Mouse (Mus musculus) embryonic facial prominence, embryonic 13.5 days (tissue): ENCODE measurements around the gene Emg1. TPM values are rescaled to one million over a fixed set of nuclear protein-coding genes. Genes with fewer than 3 reads are reported as not detected.

ENCODE experiments used
- ATAC-seq: fragments of 200-750 bp; cut with Nextera tagmentation; 2 replicates; pipeline ENCODE4 v1.8.0; 2017; ENCODE audit warnings: low read depth; ENCODE audit not compliant: insufficient number of reproducible peaks, insufficient read depth, low FRiP score, low TSS enrichment
- H3K27ac ChIP-seq: fragments of 300-500 bp; sonication (generic); 2 replicates; pipeline ENCODE4 v1.5.1; 2015; ENCODE audit warnings: moderate library complexity, mild to moderate bottlenecking, inconsistent platforms
- H3K27me3 ChIP-seq: fragments of 300-500 bp; sonication (generic); 2 replicates; pipeline ENCODE4 v1.6.1; 2015; ENCODE audit warnings: mild to moderate bottlenecking, inconsistent platforms
- H3K36me3 ChIP-seq: fragments of 300-500 bp; sonication (generic); 2 replicates; pipeline ENCODE4 v1.6.1; 2015; ENCODE audit warnings: mild to moderate bottlenecking, inconsistent platforms
- H3K4me1 ChIP-seq: fragments of 300-500 bp; sonication (generic); 2 replicates; pipeline ENCODE4 v1.6.1; 2015; ENCODE audit warnings: inconsistent platforms
- H3K4me2 ChIP-seq: fragments of 300-500 bp; sonication (generic); 2 replicates; pipeline ENCODE4 v1.6.1; 2015; ENCODE audit warnings: moderate library complexity, mild to moderate bottlenecking, inconsistent platforms
- H3K4me3 ChIP-seq: fragments of 300-500 bp; sonication (generic); 2 replicates; pipeline ENCODE4 v1.5.1; 2015; ENCODE audit warnings: mild to moderate bottlenecking, inconsistent platforms
- H3K9ac ChIP-seq: fragments of 300-500 bp; sonication (generic); 2 replicates; pipeline ENCODE4 v1.6.1; 2015; ENCODE audit warnings: mild to moderate bottlenecking, inconsistent platforms
- H3K9me3 ChIP-seq: fragments of 300-500 bp; sonication (generic); 2 replicates; pipeline ENCODE4 v1.6.1; 2016; ENCODE audit warnings: inconsistent platforms
- WGBS: fragments of 180-500 bp; shearing (Covaris S2); methylation state at CpG from one replicate; pipeline ENCODE4 v1.1.7; 2015; ENCODE audit warnings: mixed read lengths; 5-methylcytosine and 5-hydroxymethylcytosine counted together
- polyA plus RNA-seq: library from polyadenylated mRNA; unstranded; fragments of >200 nt; fragmentation: Nextera tagmentation; extraction: Ambion mirVana; gene quantifications from 2 replicates; pipeline ENCODE4 v1.2.1, GENCODE M21; 2015

The Emg1 gene
- polyA plus RNA-seq, 1 experiment from 2014 or later: 214 TPM

DNA sequence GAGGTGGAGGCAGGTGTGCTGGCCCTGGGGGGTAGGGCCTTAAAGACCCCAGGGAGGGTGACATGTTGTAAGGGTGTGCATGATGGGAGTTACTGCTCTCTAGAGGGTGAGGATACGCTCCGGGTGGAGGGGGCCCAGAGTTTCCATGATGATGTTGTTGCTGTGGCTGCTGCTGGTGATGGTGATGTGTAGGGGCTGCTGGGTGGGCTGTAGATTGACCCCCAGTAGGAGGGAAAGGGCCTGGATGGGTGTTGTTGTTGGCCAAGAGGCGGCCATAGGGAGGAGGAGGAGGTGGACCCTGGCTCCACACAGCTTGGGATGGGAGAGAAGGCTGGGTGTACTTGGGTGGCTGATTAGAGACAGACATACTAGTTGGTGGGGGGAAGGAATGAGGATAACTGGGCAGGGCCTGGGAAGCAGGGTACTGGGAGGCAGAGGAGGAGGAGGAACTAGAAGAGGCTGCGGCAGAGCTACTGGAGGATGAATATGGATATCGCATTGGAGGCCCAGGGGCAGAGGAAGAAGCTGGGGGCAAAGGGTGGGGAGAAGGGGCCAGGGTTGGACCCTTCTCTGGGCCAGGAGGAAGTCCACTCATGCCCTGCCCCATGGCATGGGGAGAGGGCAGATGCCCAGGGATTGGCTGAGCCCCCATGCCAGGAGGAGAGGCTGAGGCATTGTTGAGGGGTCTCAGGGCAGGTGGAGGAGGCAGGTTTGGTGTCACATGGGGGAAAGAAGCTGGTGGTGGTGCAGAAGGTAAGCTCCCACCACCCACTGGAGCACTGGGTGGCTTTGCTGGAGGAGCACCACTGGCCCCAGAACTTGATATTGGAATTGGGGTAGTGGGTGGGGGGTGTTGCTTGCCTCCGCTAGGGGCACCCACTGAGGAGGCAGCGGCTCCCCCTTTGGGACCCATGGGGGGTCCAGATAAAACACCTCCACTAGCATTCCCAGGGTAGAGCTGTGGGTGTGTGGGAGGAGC is 35.0 kb upstream of the Emg1 start:
- 85% methylated on average over 7 of the region's 7 CpGs for WGBS
- peak overlapping the region; percentile 83; the same call in 1 of the 2 replicates for H3K9ac ChIP-seq
- no peaks in the 10 kb centered on the region for H3K27me3 ChIP-seq
- H3K4me1 ChIP-seq: peaks cover 30% of the 10 kb centered on the region
- H3K36me3 ChIP-seq: peaks cover 68% of the 10 kb centered on the region
- H3K4me2 ChIP-seq: peak overlapping the region; percentile 92
- H3K9me3 ChIP-seq: no peaks in the 10 kb centered on the region
- ATAC-seq: no peak
- H3K4me3 ChIP-seq: peak overlapping the region; percentile 51; the same call in 1 of the 2 replicates
- peak overlapping the region; percentile 86 for H3K27ac ChIP-seq

DNA sequence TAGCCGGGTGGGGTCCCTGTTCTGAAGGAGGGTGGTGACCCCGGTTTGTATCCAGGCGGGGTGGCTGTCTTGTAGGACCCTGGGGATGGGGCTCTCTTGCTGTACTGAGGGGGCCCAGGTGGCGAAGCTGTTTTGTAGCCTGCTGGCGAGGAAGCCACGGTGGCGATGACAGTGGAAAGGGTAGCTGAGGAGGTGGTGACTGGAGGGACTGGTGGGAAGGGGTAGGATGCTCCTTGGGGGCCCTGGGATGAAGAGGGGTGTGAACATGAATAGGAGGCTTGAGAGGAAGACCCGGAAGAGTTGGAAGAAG is 34.3 kb upstream of the Emg1 start:
- H3K9ac ChIP-seq: peak overlapping the region; percentile 83
- H3K27me3 ChIP-seq: no peaks in the 10 kb centered on the region
- 0 out of 2 replicates have a peak, but pooled peaks have one; percentile 0 for ATAC-seq
- peak overlapping the region; percentile 86 for H3K27ac ChIP-seq
- peak overlapping the region; percentile 51 for H3K4me3 ChIP-seq
- H3K9me3 ChIP-seq: no peaks in the 10 kb centered on the region
- 23% methylated on average over 8 of the region's 8 CpGs for WGBS
- H3K36me3 ChIP-seq: peaks cover 68% of the 10 kb centered on the region
- peak overlapping the region; percentile 92 for H3K4me2 ChIP-seq
- peaks cover 36% of the 10 kb centered on the region for H3K4me1 ChIP-seq

DNA sequence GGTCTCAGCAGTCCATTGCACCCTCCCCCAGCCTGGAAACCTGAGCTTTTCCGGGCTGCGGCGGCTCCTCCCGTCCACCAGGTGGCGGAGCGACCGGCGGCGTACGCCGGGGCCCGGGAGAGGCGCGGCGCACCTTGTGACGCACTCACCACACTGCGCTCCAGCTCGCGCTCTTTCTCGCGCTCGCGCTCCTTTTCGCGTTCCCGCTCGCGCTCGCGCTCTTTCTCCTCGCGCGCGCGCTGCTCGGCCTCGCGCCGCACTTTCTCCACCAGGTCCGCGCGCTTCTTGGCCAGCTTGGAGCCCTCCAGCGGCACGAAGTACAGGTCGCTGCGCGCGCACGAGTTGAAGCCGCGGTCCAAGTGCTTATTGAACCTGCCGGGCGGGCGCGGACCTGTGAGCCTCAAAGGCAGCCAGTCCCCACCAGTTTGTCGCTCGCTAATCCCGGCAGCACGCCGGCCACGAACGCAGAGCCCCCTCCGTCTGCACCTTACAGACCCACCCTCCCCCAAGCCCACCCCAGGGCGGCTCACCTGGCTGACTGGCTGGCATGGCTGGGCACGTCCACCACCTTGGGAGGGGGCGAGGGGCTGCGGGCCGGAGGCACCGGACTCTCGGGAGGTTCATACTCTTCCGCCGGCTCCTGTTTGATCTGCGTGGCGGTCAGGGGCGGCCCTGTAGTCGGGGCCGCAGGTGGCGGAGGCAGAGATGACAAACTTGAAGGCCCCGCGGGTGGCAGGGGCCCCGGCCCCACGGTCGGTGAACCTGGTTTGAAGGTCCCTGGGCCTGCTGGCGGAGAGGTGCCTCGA is 33.7 kb upstream of the Emg1 start:
- 1% methylated on average over 84 of the region's 85 CpGs for WGBS
- H3K27ac ChIP-seq: peak overlapping the region; percentile 86
- peaks cover 36% of the 10 kb centered on the region for H3K4me1 ChIP-seq
- H3K27me3 ChIP-seq: no peaks in the 10 kb centered on the region
- peak overlapping the region; percentile 83 for H3K9ac ChIP-seq
- ATAC-seq: peak; percentile 78
- peak overlapping the region; percentile 92 for H3K4me2 ChIP-seq
- peak overlapping the region; percentile 51 for H3K4me3 ChIP-seq
- H3K36me3 ChIP-seq: peaks cover 68% of the 10 kb centered on the region
- no peaks in the 10 kb centered on the region for H3K9me3 ChIP-seq

DNA sequence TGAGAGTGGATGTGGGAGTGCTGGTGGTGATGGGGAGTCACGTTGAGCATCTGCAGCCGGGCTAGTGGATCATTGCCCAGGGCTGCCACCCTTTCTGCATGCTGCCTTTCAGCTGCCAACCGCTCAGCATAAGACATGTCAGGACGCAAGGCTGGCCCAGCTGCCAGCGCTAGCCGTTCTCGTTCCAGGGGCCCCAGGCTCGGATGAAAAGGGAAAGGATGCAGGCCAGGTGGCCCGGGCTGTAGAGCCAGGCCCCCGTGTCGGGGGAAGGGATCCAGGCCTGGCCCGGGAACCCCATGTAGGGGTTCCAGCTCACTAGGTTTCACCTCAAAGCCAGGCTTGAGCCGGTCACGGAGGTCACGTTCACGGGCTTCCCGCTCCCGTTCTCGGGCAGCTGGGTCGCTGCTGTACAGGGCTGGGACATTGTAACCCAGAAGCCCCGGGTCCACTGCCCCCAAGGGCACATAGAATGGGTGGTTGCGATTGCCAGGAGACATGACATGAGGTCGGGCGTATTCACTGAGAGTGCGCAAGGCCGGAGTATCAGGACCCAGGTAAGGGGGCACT is 32.9 kb upstream of the Emg1 start:
- Histone ChIP-seq H3K4me1 (peaks cover 40% of the 10 kb centered on the region), H3K9ac (peak overlapping the region; percentile 83), H3K36me3 (peaks cover 63% of the 10 kb centered on the region), H3K4me2 (peak overlapping the region; percentile 92), H3K27ac (peak overlapping the region; percentile 86), H3K27me3 (no peaks in the 10 kb centered on the region), H3K9me3 (no peaks in the 10 kb centered on the region), H3K4me3 (peak overlapping the region; percentile 51)
- WGBS: 70% methylated on average over 26 of the region's 26 CpGs
- ATAC-seq: no peak

DNA sequence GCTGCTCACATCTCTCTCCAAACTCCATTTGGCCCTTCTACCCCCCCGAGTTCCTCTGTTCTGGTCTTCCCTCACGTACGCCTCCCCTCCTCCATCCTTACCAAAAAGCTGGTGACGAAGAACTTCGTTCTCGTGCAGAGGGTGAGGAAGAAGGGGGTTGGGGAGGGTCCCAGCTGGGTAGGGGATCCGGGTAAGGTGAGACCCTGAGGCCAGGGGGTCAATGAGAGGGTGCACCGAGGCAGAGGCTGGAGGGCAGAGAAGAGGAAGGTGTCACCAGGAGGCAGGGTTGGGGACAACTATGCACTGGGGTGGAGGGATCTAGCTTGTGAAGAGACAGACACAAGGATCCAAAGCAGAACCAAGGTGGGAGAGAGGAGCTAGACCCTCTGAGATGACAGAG is 31.7 kb upstream of the Emg1 start:
- ATAC-seq: no peak
- no peak overlapping the region for H3K9ac ChIP-seq
- no peak overlapping the region for H3K4me2 ChIP-seq
- peaks cover 58% of the 10 kb centered on the region for H3K36me3 ChIP-seq
- peaks cover 51% of the 10 kb centered on the region for H3K4me1 ChIP-seq
- H3K27me3 ChIP-seq: no peaks in the 10 kb centered on the region
- 85% methylated on average over 8 of the region's 8 CpGs for WGBS
- H3K9me3 ChIP-seq: no peaks in the 10 kb centered on the region
- H3K27ac ChIP-seq: peak overlapping the region; percentile 35; the same call in 1 of the 2 replicates
- H3K4me3 ChIP-seq: no peak overlapping the region

DNA sequence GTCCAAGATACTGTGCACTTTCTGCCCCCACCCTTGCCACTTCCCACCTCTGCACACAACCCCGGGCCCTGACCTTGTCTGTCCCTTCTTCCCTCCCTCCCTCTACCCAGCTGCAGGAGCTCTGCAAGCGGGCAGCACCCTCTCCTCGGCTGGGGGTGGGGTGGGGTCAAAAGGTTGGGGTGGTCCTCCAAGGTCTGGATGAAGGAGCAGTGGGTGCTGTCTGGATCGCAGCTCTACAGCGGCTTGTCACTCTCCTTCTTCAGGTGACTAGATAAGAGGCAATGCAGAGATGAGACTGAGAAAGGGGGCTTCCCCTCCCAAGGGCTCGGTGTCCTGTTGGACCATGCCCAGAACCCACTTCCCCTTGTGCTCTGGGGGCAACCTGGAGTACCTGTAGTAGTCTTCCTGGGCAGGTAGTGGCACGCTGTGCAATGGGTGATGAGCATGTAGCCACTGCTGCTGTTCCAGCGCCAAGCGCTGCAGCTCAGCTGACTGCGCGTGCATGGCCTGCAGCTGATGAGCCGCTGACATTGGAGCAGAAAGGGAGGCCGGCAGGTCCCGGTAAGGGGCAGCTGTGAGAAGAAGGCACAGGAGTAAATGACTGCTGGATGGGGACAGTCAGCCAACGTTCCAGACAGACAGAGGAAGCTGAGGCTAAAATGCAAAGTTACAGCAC is 31.0 kb upstream of the Emg1 start:
- H3K27ac ChIP-seq: no peak overlapping the region
- H3K9ac ChIP-seq: 0 out of 2 replicates have a peak overlapping the region, but pooled peaks have one; percentile 27
- no peak overlapping the region for H3K4me3 ChIP-seq
- H3K4me2 ChIP-seq: no peak overlapping the region
- H3K36me3 ChIP-seq: peaks cover 53% of the 10 kb centered on the region
- H3K9me3 ChIP-seq: no peaks in the 10 kb centered on the region
- H3K27me3 ChIP-seq: no peaks in the 10 kb centered on the region
- ATAC-seq: no peak
- WGBS: 86% methylated on average over 15 of the region's 15 CpGs
- H3K4me1 ChIP-seq: peaks cover 57% of the 10 kb centered on the region

DNA sequence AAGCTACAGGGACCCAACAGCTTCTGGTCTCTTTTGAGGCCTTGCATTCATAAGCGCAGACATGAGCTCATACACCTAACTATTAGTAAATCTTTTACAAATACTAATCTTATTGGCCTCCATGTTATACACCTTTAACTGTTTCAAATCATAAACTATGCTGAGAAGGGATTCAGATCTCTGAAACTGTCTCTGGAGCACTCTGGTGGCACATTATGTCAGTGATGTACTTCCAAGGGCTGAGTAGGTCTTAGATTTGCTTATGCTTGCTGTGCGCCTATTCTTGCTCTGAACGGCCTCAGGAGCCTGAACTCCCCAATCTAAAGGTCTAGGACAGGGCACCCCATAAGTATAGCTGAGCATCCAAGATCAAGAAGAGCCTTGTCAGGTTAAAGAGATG is 29.9 kb upstream of the Emg1 start:
- H3K4me1 ChIP-seq: peaks cover 48% of the 10 kb centered on the region
- H3K27ac ChIP-seq: peak overlapping the region; percentile 99
- peak overlapping the region; percentile 92 for H3K9ac ChIP-seq
- H3K9me3 ChIP-seq: no peaks in the 10 kb centered on the region
- ATAC-seq: no peak
- H3K4me2 ChIP-seq: peak overlapping the region; percentile 78
- peak overlapping the region; percentile 65 for H3K4me3 ChIP-seq
- 69% methylated on average over 3 of the region's 3 CpGs for WGBS
- no peaks in the 10 kb centered on the region for H3K27me3 ChIP-seq
- peaks cover 42% of the 10 kb centered on the region for H3K36me3 ChIP-seq

DNA sequence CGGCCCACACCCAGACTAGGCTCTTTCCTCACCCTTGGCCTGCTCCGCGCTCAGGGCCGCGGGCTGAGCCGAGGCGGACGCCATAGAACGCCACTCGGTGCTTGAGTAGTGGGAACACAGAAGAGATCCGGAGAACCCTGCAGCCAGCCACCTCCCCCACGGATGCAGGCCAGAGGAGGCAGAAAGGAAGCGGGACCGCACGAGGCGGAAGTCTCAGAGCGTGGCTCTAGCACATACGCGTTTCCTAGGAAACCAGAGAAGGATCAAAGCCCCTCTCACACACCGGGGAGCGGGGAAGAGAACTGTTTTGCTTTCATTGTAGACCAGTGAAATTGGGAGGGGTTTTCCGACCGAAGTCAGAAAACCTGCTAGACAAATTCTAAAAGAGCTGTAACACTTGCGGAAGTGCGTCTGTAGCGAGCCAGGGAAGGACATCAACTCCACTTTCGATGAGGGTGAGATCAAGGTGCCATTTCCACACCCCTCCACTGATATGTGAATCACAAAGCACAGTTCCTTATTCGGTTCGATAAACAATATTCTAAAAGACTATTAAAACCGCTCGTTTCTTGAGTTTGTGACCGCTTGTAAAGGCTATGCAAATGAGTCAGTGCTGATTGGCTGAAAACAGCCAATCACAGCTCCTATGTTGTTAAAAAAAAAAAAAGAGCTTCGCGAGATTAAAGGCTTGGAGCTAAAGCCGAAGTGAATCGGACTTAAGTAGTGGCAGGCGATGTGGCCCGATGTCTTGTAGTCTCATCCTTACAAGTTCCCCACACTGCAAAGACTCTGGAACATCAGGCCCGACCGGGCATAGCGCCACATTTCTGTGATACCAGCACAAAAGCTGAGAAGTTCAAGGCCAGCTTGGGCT is 29.1 kb upstream of the Emg1 start, which contains the start of gene Grcc10:
Grcc10 (minus strand) TSS at position 487 of the 874 bp plus-strand sequence.
- WGBS: under 1% methylated on average over 41 of the region's 41 CpGs

DNA sequence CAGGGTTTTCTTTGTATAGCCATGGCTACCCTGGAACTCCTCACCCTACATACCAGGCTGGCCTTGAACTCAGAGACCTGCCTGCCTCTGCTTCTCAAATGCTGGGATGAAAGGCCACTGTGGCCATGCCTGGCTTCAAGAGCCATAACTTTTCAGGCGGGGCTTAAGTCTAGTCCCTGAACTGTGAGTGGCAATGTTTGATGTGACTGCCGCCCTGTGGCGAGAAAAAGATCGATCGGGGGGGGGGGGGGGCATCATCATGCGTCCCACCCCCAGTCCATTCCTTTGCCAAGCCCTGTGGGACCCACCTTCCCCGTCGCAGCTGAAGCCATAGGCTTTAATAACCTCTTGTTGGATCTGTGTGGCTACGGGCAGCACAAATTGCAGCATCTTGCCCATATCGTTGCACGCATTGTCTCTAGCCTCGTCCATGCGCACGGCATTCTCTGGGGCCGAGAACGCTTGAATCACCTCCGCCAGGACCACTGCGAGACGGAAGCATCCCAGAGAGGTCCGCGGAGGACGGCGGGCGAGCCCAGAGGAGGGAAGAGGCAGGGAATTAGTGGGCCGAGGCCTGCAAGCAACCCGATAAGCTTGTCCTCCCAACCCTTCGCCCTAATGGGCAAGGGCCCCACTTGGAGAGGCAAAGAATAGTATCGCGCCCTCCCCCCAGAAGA is 28.4 kb upstream of the Emg1 start:
- peak overlapping the region; percentile 65 for H3K4me3 ChIP-seq
- H3K4me2 ChIP-seq: peak overlapping the region; percentile 78
- peak overlapping the region; percentile 92 for H3K9ac ChIP-seq
- no peaks in the 10 kb centered on the region for H3K27me3 ChIP-seq
- no peaks in the 10 kb centered on the region for H3K9me3 ChIP-seq
- H3K27ac ChIP-seq: peak overlapping the region; percentile 99
- under 1% methylated on average over 29 of the region's 29 CpGs for WGBS
- H3K4me1 ChIP-seq: peaks cover 37% of the 10 kb centered on the region
- H3K36me3 ChIP-seq: peaks cover 36% of the 10 kb centered on the region
- ATAC-seq: peak; percentile 8; the same call in 1 of the 2 replicates

More for the DNA sequence above, 29.1 kb upstream of the Emg1 start, which contains the start of gene Grcc10:
- Histone ChIP-seq H3K27me3 (no peaks in the 10 kb centered on the region), H3K4me2 (peak within 1 kb of the TSS; percentile 78), H3K27ac (peak within 1 kb of the TSS; percentile 99), H3K9me3 (no peaks in the 10 kb centered on the region), H3K4me1 (peaks cover 41% of the 10 kb centered on the region), H3K36me3 (peaks cover 36% of the 10 kb centered on the region), H3K9ac (peak within 1 kb of the TSS; percentile 92), H3K4me3 (peak within 1 kb of the TSS; percentile 65)
- peak; percentile 71 for ATAC-seq
